Mouse (Mus musculus) thymus, adult 2 months (tissue): ENCODE measurements at regions not wholly inside any gene's neighbourhood (a gene's known extent, or its start where the extent isn't known, plus 50 kb on each side); places are given as distances from the start of the nearest gene placed in this dataset.
A peak's percentile ranks its signal among the peaks of the same experiment; 100 is the strongest.

Experiments
- DNase-seq: peaks from one replicate; pipeline ENCODE4 v3.0.0; 2021
- H3K27ac ChIP-seq: fragments of 200-500 bp; 2 replicates; pipeline ENCODE4 v1.5.1; 2012; ENCODE audit warnings: low read length, control low read depth; ENCODE audit not compliant: control insufficient read depth, insufficient read depth
- H3K27me3 ChIP-seq: fragments of 200-500 bp; 2 replicates; pipeline ENCODE4 v1.6.1; 2012; ENCODE audit warnings: mild to moderate bottlenecking, low read length, moderate library complexity, mixed read lengths; ENCODE audit not compliant: control insufficient read depth, insufficient read depth
- H3K36me3 ChIP-seq: fragments of 200-500 bp; 2 replicates; pipeline ENCODE4 v1.6.1; 2012; ENCODE audit warnings: mild to moderate bottlenecking, low read length, moderate library complexity; ENCODE audit not compliant: control insufficient read depth, insufficient read depth
- H3K4me1 ChIP-seq: fragments of 200-500 bp; replicated peaks from 2 replicates; pipeline ENCODE4 v1.6.1; 2012; ENCODE audit warnings: low read length; ENCODE audit not compliant: control insufficient read depth, insufficient read depth
- H3K4me3 ChIP-seq: fragments of 200-500 bp; 2 replicates; pipeline ENCODE4 v1.5.1; 2012; ENCODE audit warnings: mild to moderate bottlenecking, low read length, control low read depth, moderate library complexity; ENCODE audit not compliant: control insufficient read depth, insufficient read depth
- CTCF ChIP-seq: fragments of 200-500 bp; IDR thresholded peaks from 2 replicates; pipeline ENCODE4 v1.5.1; 2012; ENCODE audit warnings: mild to moderate bottlenecking, control low read depth, low read length, moderate library complexity, borderline replicate concordance; ENCODE audit not compliant: control insufficient read depth, poor library complexity, insufficient read depth; ENCODE audit errors: extremely low read depth
- POLR2A ChIP-seq: fragments of 200-500 bp; IDR thresholded peaks from 2 replicates; pipeline ENCODE4 v1.6.1; 2012; ENCODE audit warnings: mild to moderate bottlenecking, low read length, control low read depth, moderate library complexity; ENCODE audit not compliant: control insufficient read depth, poor library complexity, insufficient read depth; ENCODE audit errors: extremely low read depth
- WGBS: fragments of 180-500 bp; shearing (Covaris S2); methylation state at CpG from one replicate; pipeline ENCODE4 v1.1.7; 2018; 5-methylcytosine and 5-hydroxymethylcytosine counted together

DNA sequence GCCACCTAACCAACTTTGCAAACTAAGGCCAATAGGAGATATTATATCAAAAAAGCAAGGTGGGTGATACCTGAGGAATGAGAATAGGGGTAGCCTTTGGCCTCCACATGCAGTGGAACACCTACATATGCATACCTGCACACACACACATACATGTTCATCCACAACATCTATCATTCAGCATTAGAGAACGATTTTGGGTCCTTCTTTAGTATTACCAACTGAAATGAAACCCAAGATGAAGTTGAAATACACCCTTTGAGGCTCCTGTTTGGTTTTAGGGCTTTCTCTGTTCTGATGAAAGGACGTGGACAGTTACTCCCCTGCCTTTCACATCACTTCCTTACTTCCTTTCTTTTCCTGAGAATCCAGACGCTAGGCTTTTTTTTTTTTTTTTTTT, 180.9 kb downstream of the Pax3 start:
- Histone ChIP-seq H3K4me1 (no peaks in the 10 kb centered on the region), H3K27ac (no peak overlapping the region), H3K27me3 (no peaks in the 10 kb centered on the region), H3K36me3 (no peaks in the 10 kb centered on the region), H3K4me3 (no peak overlapping the region)
- WGBS: 51% methylated on average over 3 of the region's 3 CpGs
- TF ChIP-seq CTCF: no peak
- no peak for TF ChIP-seq POLR2A
- DNase-seq: no peak

DNA sequence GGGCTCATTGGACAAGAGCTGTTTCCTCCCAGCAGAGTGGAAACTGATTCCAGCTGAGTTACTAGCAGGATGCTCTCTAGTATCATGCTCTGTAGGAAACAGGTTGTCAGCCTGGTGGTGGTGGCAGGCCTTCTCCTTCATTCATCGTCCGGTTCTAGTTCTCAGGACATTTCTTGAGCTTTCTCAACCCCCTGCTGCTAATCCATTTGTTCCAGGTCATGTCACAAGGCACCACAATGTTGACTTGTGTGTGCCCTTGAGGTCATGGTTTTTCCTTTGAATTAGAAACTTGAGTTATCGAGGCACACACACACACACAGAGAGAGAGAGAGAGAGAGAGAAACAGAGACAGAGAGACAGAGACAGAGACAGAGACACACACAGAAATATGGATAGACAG, 183.5 kb downstream of the Pax3 start:
- 85% methylated on average over 3 of the region's 3 CpGs for WGBS
- no peaks in the 10 kb centered on the region for H3K4me1 ChIP-seq
- no peak for DNase-seq
- H3K27ac ChIP-seq: no peak overlapping the region
- H3K36me3 ChIP-seq: no peaks in the 10 kb centered on the region
- no peak for TF ChIP-seq CTCF
- TF ChIP-seq POLR2A: no peak
- H3K4me3 ChIP-seq: no peak overlapping the region
- no peaks in the 10 kb centered on the region for H3K27me3 ChIP-seq

DNA sequence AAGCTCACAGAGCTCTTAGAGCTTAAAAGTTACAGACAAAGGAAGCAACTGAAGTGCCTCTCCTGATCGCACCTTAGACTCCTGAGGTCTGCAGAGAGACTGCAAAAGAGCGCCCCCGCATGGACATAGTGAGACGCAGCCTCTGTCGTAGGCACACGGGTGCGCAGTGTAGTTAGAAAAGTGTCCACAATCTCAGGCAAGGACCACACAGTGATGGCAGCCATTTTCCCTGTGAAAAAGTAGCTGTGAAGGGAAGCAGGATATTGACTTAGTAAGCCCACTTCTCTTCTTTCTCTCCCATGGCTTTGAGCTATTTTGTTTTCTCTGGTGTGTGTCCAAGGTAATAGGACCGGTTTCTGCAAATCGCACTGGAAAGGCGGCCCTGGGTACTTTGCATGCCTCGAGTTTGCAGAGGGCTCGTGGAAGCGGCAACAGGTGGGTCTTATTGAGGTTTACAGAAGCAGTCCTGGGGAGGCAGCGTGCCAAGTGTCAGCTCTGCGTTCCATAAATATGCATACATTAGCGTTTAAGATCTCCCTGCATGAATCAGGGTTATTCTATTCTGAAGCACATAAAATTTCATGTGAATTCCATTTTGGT, 188.0 kb downstream of the Pax3 start:
- DNase-seq: no peak
- no peak for TF ChIP-seq CTCF
- TF ChIP-seq POLR2A: no peak
- WGBS: 45% methylated on average over 16 of the region's 16 CpGs
- Histone ChIP-seq H3K27ac (no peak overlapping the region), H3K27me3 (no peaks in the 10 kb centered on the region), H3K4me1 (no peaks in the 10 kb centered on the region), H3K4me3 (no peak overlapping the region), H3K36me3 (no peaks in the 10 kb centered on the region)

DNA sequence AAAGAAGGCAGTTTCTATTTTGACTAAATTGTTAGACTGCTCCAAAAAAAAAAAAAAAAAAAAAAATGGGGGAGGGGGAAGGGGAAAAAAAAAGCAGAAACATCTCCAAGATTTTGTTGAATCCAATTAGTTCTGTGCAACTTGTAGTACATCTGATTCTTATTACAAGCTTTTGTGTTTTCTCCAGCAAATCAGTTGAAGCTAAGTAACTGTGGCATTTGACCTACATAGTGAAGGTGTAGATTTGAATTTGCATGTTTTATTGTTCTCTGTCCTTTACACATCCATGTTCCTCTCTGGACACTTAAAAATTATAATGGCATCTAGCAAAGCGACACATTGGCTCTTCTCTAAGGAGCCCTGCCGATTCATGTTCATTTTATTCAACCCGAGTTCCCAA, 192.6 kb downstream of the Pax3 start:
- Histone ChIP-seq H3K36me3 (no peaks in the 10 kb centered on the region), H3K4me3 (no peak overlapping the region), H3K27ac (no peak overlapping the region), H3K4me1 (no peaks in the 10 kb centered on the region), H3K27me3 (no peaks in the 10 kb centered on the region)
- no peak for DNase-seq
- TF ChIP-seq POLR2A (no peak), CTCF (no peak)
- 89% methylated on average over 3 of the region's 3 CpGs for WGBS

DNA sequence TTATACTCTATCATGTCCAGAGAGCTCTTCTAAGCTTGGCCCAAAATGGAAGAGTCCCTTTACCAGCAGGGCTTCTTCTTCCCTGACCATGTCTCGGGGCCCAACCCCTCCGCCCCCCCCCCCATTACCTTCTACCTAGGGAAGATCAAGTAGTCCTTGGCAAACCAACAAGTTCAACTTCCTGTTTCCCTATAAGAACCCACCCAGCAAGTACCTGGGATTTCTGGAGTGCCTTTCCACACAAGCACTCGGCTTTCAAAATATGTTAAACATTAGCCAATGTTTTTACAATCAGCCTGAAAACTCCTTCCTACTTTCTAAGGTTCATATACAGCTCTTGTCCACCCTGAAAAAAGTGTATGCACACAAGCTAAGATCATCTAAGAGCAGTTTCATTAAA, 198.2 kb downstream of the Pax3 start:
- H3K27me3 ChIP-seq: no peaks in the 10 kb centered on the region
- no peak for DNase-seq
- no peak overlapping the region for H3K4me3 ChIP-seq
- no peak overlapping the region for H3K27ac ChIP-seq
- 89% methylated on average over 3 of the region's 3 CpGs for WGBS
- no peaks in the 10 kb centered on the region for H3K4me1 ChIP-seq
- TF ChIP-seq POLR2A (no peak), CTCF (no peak)
- no peaks in the 10 kb centered on the region for H3K36me3 ChIP-seq

GRCm38 (mm10) chr1:77981528-77981927, 215.4 kb downstream of the Pax3 start:
- Histone ChIP-seq H3K4me1 (no peaks in the 10 kb centered on the region), H3K36me3 (no peaks in the 10 kb centered on the region), H3K27me3 (no peaks in the 10 kb centered on the region), H3K4me3 (no peak overlapping the region), H3K27ac (no peak overlapping the region)
- WGBS: 73% methylated on average over 4 of the region's 4 CpGs
- DNase-seq: no peak
- TF ChIP-seq CTCF: no peak
- TF ChIP-seq POLR2A: no peak

GRCm38 (mm10) chr1:77978696-77979095, 218.2 kb downstream of the Pax3 start:
- 6% methylated on average over 7 of the region's 7 CpGs for WGBS
- TF ChIP-seq POLR2A: no peak
- no peak for TF ChIP-seq CTCF

More at GRCm38 (mm10) chr1:77978696-77979095, 218.2 kb downstream of the Pax3 start:
- DNase-seq: peak; percentile 3
- Histone ChIP-seq H3K36me3 (no peaks in the 10 kb centered on the region), H3K27me3 (no peaks in the 10 kb centered on the region), H3K4me1 (no peaks in the 10 kb centered on the region), H3K27ac (no peak overlapping the region), H3K4me3 (no peak overlapping the region)
